Comparison of ENCODE assay signal across 8 mouse cellular contexts in the genomic region with DNA sequence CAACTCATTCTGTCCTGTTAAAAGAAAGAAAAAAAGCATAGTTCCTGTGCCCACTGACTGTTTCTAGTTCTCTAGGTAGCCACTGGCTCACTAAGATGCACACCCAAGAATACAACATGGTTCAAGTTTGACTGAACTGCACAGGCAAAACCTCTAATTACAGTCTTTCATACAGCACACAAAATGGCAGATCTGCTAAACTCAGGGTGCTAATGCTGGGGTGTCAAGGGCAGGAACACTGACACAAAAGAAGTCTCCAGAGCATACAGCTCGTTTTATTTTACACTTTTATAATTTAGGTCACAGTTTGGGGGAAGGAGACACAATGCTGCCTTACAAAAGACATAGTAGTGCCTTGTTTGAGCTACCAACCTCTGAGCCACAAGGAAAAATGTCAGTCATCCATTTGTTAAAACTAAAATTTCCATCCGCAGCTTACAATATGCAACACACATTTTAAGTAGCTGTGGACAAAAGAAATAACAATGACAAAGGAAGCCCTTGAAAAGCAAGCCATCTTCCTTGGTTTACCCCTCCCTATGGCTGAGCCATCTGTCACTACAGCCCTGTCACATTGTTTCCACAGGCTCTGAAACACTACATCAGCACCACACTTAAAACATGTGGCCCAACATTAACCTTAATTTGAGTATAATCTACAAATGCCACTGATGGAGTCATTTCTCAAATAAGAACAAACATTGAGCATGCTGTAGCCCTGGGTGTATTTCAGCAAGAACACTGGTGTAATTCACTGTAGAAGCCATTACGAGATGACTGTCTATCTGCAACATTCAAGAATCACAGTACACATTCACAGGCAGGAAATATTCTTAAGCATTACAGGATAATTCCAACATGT. TPM values are rescaled to one million over a fixed set of nuclear protein-coding genes. Genes with fewer than 3 reads are reported as not detected.
DNase-seq lines count a peak whose midpoint lies in the region; ATAC-seq and TF ChIP-seq lines count a peak whose summit lies in the region.

No protein-coding gene starts in this region.

- DNase-seq in kidney, postnatal 0 days (ENCODE audit: low spot score), result no peak
- no peak for DNase-seq in kidney, adult 8-10 months
- DNase-seq in embryo, embryonic 10.5 days (ENCODE audit: low spot score), result peak; percentile 62
- DNase-seq in neural tube, embryonic 10.5 days (ENCODE audit: extremely low spot score, low spot score), result peak; percentile 16
- no peak for DNase-seq in adrenal gland, adult (ENCODE audit: inconsistent age in 2 of 2, low spot score in 1 of 2)
- no peak for DNase-seq in adrenal gland, postnatal 36 days
- no peak for DNase-seq in lung, postnatal 14 days

- ATAC-seq in kidney, postnatal 0 days (replicated peaks; ENCODE audit: low FRiP score, low read depth), result no peak
- no peak for ATAC-seq in intestine, embryonic 16.5 days

- no peaks in the 10 kb centered on the region for H3K9me3 ChIP-seq in kidney, postnatal 0 days (replicated peaks; ENCODE audit: low read length)
- no peaks in the 10 kb centered on the region for H3K9me3 ChIP-seq in intestine, embryonic 16.5 days (ENCODE audit: control insufficient read depth, low read length)

- no peak overlapping the region for H3K27ac ChIP-seq in kidney, postnatal 0 days
- H3K27ac ChIP-seq in intestine, embryonic 16.5 days (ENCODE audit: low read length), result peak overlapping the region; percentile 49

- peak overlapping the region; percentile 21; the same call in 1 of the 2 replicates for H3K4me2 ChIP-seq in kidney, postnatal 0 days (ENCODE audit: low read length)
- H3K4me2 ChIP-seq in intestine, embryonic 16.5 days (ENCODE audit: low read depth, low read length), result peak overlapping the region; percentile 24

- no peaks in the 10 kb centered on the region for H3K4me1 ChIP-seq in kidney, postnatal 0 days (replicated peaks; ENCODE audit: insufficient read depth, low read length)
- H3K4me1 ChIP-seq in intestine, embryonic 16.5 days (ENCODE audit: control insufficient read depth, insufficient read depth, low read length), result peaks cover 2% of the 10 kb centered on the region; the same call in 1 of the 2 replicates

- WGBS in kidney, postnatal 0 days, result 71% methylated on average over 3 of the region's 3 CpGs
- whole genome bisulfite sequencing in intestine, embryonic 16.5 days, result 55% methylated on average over 3 of the region's 3 CpGs

- no peak overlapping the region for H3K9ac ChIP-seq in kidney, postnatal 0 days (ENCODE audit: low read depth, low read length)
- H3K9ac ChIP-seq in intestine, embryonic 16.5 days (ENCODE audit: low read depth, low read length), result no peak overlapping the region

- no peaks in the 10 kb centered on the region for H3K36me3 ChIP-seq in kidney, postnatal 0 days (ENCODE audit: insufficient read depth, low read length)
- no peaks in the 10 kb centered on the region for H3K36me3 ChIP-seq in intestine, embryonic 16.5 days (ENCODE audit: control insufficient read depth, insufficient read depth, low read length)

- H3K4me3 ChIP-seq in kidney, postnatal 0 days (replicated peaks; ENCODE audit: low read depth, low read length), result no peak overlapping the region
- peak overlapping the region; percentile 9 for H3K4me3 ChIP-seq in intestine, embryonic 16.5 days (ENCODE audit: low read length)

- H3K27me3 ChIP-seq in kidney, postnatal 0 days (ENCODE audit: insufficient read depth, low read length), result no peaks in the 10 kb centered on the region
- H3K27me3 ChIP-seq in intestine, embryonic 16.5 days (replicated peaks; ENCODE audit: control insufficient read depth, insufficient read depth, low read length), result no peaks in the 10 kb centered on the region

- TF ChIP-seq CTCF in kidney, postnatal 0 days (IDR thresholded peaks at IDR 0.05; ENCODE audit: low read depth), result no peak

RNA-seq across cellular contexts. Expression of a gene that starts 41.1 kb away (rescaled TPM):
- polyA plus RNA-seq in kidney, postnatal 0 days (2015; fragmentation: Nextera tagmentation; extraction: Ambion mirVana), result 8.8 and 9.3 TPM in 2 replicates
- polyA plus RNA-seq in intestine, embryonic 16.5 days (2015; fragmentation: Nextera tagmentation; extraction: Ambion mirVana), result 13.0 and 14.4 TPM in 2 replicates
- total RNA-seq in adrenal gland, postnatal 36 days (2021), result 10 to 100 TPM in 1 of 2 experiments, 1 to 10 TPM in 1; 9.2 to 16.2 TPM

Comparison
In these comparisons a context has a peak if more than half of its experiments do, and no peak if none do; other contexts are left out.
1. DNase-seq: peak in embryo, embryonic 10.5 days (single experiment) and neural tube, embryonic 10.5 days (single experiment); none in kidney, postnatal 0 days (single experiment), kidney, adult 8-10 months (0 of 2), adrenal gland, adult (0 of 2), adrenal gland, postnatal 36 days (0 of 2) and lung, postnatal 14 days (single experiment).